Mouse (Mus musculus) E14TG2a.4 (cell line): ENCODE measurements around the gene Mt4.

ENCODE experiments used
- CTCF ChIP-seq: conservative IDR thresholded peaks from 2 replicates; pipeline ENCODE4 v1.5.1; 2014; ENCODE audit warnings: low read length
- NANOG ChIP-seq: IDR thresholded peaks from 2 replicates; pipeline ENCODE4 v1.6.1; 2014; ENCODE audit warnings: borderline replicate concordance, low read length, mixed read lengths

- TF ChIP-seq CTCF (no peak), NANOG (no peak)
Measured at GRCm38 (mm10) chr8:94109396-94109795, 27.6 kb upstream of the Mt4 start.
